ENCODE assay signal across 7 mouse cellular contexts in genomic region chrX:136244574-136245229, GRCm38 (mm10). TPM values are rescaled to one million over a fixed set of nuclear protein-coding genes. Genes with fewer than 3 reads are reported as not detected.
DNase-seq lines count a peak whose midpoint lies in the region; ATAC-seq and TF ChIP-seq lines count a peak whose summit lies in the region.

Gene Tceal9 (plus strand): TSS chrX:136245079.

- 17% methylated on average over 20 of the region's 20 CpGs for WGBS in intestine, postnatal 0 days
- WGBS in midbrain, embryonic 12.5 days, result 22% methylated on average over 20 of the region's 20 CpGs
- 17% methylated on average over 20 of the region's 20 CpGs for WGBS in small intestine, adult 2 months

- H3K27me3 ChIP-seq in intestine, postnatal 0 days (replicated peaks; ENCODE audit: control insufficient read depth, insufficient read depth, low read length), result no peaks in the 10 kb centered on the region
- H3K27me3 ChIP-seq in midbrain, embryonic 12.5 days, result no peaks in the 10 kb centered on the region
- no peaks in the 10 kb centered on the region for H3K27me3 ChIP-seq in small intestine, adult 2 months (ENCODE audit: control insufficient read depth, insufficient read depth, low read length)

- H3K36me3 ChIP-seq in intestine, postnatal 0 days (ENCODE audit: control insufficient read depth, insufficient read depth), result no peaks in the 10 kb centered on the region
- no peaks in the 10 kb centered on the region for H3K36me3 ChIP-seq in midbrain, embryonic 12.5 days
- H3K36me3 ChIP-seq in small intestine, adult 2 months (ENCODE audit: control insufficient read depth, insufficient read depth, low read length), result no peaks in the 10 kb centered on the region

- peak within 1 kb of the TSS; percentile 49 for H3K4me3 ChIP-seq in intestine, postnatal 0 days (ENCODE audit: low read depth, low read length)
- H3K4me3 ChIP-seq in midbrain, embryonic 12.5 days, result peak within 1 kb of the TSS; percentile 56
- H3K4me3 ChIP-seq in small intestine, adult 2 months (ENCODE audit: low read depth, low read length), result peak within 1 kb of the TSS; percentile 64

- no peaks in the 10 kb centered on the region for H3K4me1 ChIP-seq in intestine, postnatal 0 days (replicated peaks; ENCODE audit: control insufficient read depth, insufficient read depth, low read length)
- no peaks in the 10 kb centered on the region for H3K4me1 ChIP-seq in midbrain, embryonic 12.5 days
- H3K4me1 ChIP-seq in small intestine, adult 2 months (ENCODE audit: control insufficient read depth, insufficient read depth, insufficient read length, low read length), result no peaks in the 10 kb centered on the region

- peak within 1 kb of the TSS; percentile 45 for H3K9ac ChIP-seq in intestine, postnatal 0 days (ENCODE audit: low read depth, low read length)
- peak within 1 kb of the TSS; percentile 69 for H3K9ac ChIP-seq in midbrain, embryonic 12.5 days (replicated peaks)

- no peaks in the 10 kb centered on the region for H3K9me3 ChIP-seq in intestine, postnatal 0 days (ENCODE audit: control insufficient read depth)
- H3K9me3 ChIP-seq in midbrain, embryonic 12.5 days, result no peaks in the 10 kb centered on the region

- peak; percentile 86 for ATAC-seq in intestine, postnatal 0 days
- ATAC-seq in midbrain, embryonic 12.5 days (ENCODE audit: low FRiP score, low read depth), result peak; percentile 95

- DNase-seq in adrenal gland, adult 8-10 months, result peak; percentile 67
- peak; percentile 79 for DNase-seq in embryo, embryonic 9.5 days (ENCODE audit: extremely low spot score)
- DNase-seq in gonadal fat pad, adult 2 months (ENCODE audit: low read depth), result no peak
- DNase-seq in left cerebral cortex, postnatal 4 days, result peak; percentile 74

- TF ChIP-seq CTCF in intestine, postnatal 0 days (IDR thresholded peaks at IDR 0.05; ENCODE audit: low read depth), result no peak
- TF ChIP-seq CTCF in small intestine, adult 2 months (IDR thresholded peaks at IDR 0.05; ENCODE audit: extremely low read depth, insufficient read length, insufficient replicate concordance, low read depth, low read length), result no peak

- peak within 1 kb of the TSS; percentile 50; the same call in 1 of the 2 replicates for H3K27ac ChIP-seq in intestine, postnatal 0 days (ENCODE audit: low read depth, low read length)
- peak within 1 kb of the TSS; percentile 57 for H3K27ac ChIP-seq in midbrain, embryonic 12.5 days (replicated peaks)
- H3K27ac ChIP-seq in small intestine, adult 2 months (ENCODE audit: insufficient read depth, low read depth, low read length), result peak within 1 kb of the TSS; percentile 17

- TF ChIP-seq POLR2A in small intestine, adult 2 months (IDR thresholded peaks at IDR 0.05; ENCODE audit: low read depth, low read length), result 0 out of 2 replicates have a peak, but pooled peaks have one; percentile 21

- intact Hi-C loops in left cerebral cortex, postnatal 4 days (cut with DNase I), result no loop called here

- H3K4me2 ChIP-seq in intestine, postnatal 0 days (replicated peaks; ENCODE audit: low read depth), result peak within 1 kb of the TSS; percentile 61
- peak within 1 kb of the TSS; percentile 55 for H3K4me2 ChIP-seq in midbrain, embryonic 12.5 days (replicated peaks)

RNA-seq across cellular contexts. Expression of gene Tceal9, which starts in this region (rescaled TPM):
- 100 to 1,000 TPM; 214 to 296 (median 285) TPM for total RNA-seq in adrenal gland, adult 8-10 months (2022)
- 25.5 and 31.8 TPM in 2 replicates for polyA plus RNA-seq in gonadal fat pad, adult 2 months (2012; rRNA removed)
- polyA plus RNA-seq in intestine, postnatal 0 days (2015; fragmentation: Nextera tagmentation; extraction: Ambion mirVana), result 641 and 667 TPM in 2 replicates
- 100 to 1,000 TPM; 129 to 130 TPM for total RNA-seq in left cerebral cortex, postnatal 4 days (2021)
- 373 and 394 TPM in 2 replicates for polyA plus RNA-seq in midbrain, embryonic 12.5 days (2016; fragmentation: Nextera tagmentation; extraction: Ambion mirVana)
- polyA plus RNA-seq in small intestine, adult 2 months (2012; rRNA removed), result 2.4 and 3.0 TPM in 2 replicates

Comparison
In these comparisons a context has a peak if more than half of its experiments do, and no peak if none do; other contexts are left out.
1. RNA of gene Tceal9 (polyA plus RNA-seq): 641 to 667 TPM in intestine, postnatal 0 days and 373 to 394 TPM in midbrain, embryonic 12.5 days; 25.5 to 31.8 TPM in gonadal fat pad, adult 2 months and 2.4 to 3.0 TPM in small intestine, adult 2 months; every median in the first group is over 10 times any median in the second.
2. Peak in every context shown above with its lines, with median percentiles within 50 percentile points of each other: H3K27ac ChIP-seq and H3K4me3 ChIP-seq.